Mouse (Mus musculus) MEL (cell line): Measurements from ENCODE around the gene Irf2bp2. TPM values are rescaled to one million over a fixed set of nuclear protein-coding genes. Genes with fewer than 3 reads are reported as not detected.

Source experiments
- DNase-seq: peaks from one replicate; pipeline ENCODE4 v3.0.0; 2011; ENCODE audit warnings: low read depth, low spot score
- H3K27ac ChIP-seq: 2 replicates; pipeline ENCODE4 v1.5.1; 2012; ENCODE audit warnings: low read depth, mild to moderate bottlenecking, control low read depth, low read length, moderate library complexity; ENCODE audit not compliant: control insufficient read depth
- H3K27me3 ChIP-seq, 2 experiments: fragments of 150-350 bp in 1 of 2; sonication (generic) in 1 of 2; 2 replicates each; pipeline ENCODE4 v1.6.1; 2012; ENCODE audit warnings: low read length in 2 of 2, mild to moderate bottlenecking in 2 of 2, improper control_type of control experiment in 1 of 2, moderate library complexity in 1 of 2; ENCODE audit not compliant: insufficient read depth in 2 of 2, control insufficient read depth in 1 of 2
- H3K36me3 ChIP-seq, 2 experiments: 2 replicates each; pipeline ENCODE4 v1.6.1; 2012 to 2014; ENCODE audit warnings: low read length in 2 of 2, improper control_type of control experiment in 1 of 2, inconsistent platforms in 1 of 2, mild to moderate bottlenecking in 1 of 2; ENCODE audit not compliant: insufficient read depth in 2 of 2, control insufficient read depth in 1 of 2
- H3K4me1 ChIP-seq, 2 experiments: fragments of 150-350 bp in 1 of 2; sonication (generic) in 1 of 2; 2 replicates each; pipeline ENCODE4 v1.6.1; 2012; ENCODE audit warnings: low read length in 2 of 2, improper control_type of control experiment in 1 of 2, mild to moderate bottlenecking in 1 of 2; ENCODE audit not compliant: insufficient read depth in 2 of 2, control insufficient read depth in 1 of 2
- H3K4me3 ChIP-seq, 2 experiments: fragments of 150-350 bp in 1 of 2; sonication (generic) in 1 of 2; 2 replicates each; pipeline ENCODE4 v1.5.1; 2012; ENCODE audit warnings: low read depth in 2 of 2, low read length in 2 of 2, mild to moderate bottlenecking in 2 of 2, moderate library complexity in 2 of 2, control low read depth in 1 of 2, improper control_type of control experiment in 1 of 2; ENCODE audit not compliant: control insufficient read depth in 1 of 2, insufficient read depth in 1 of 2
- H3K79me2 ChIP-seq: 2 replicates; pipeline ENCODE4 v1.6.1; 2012; ENCODE audit warnings: mild to moderate bottlenecking, low read length, moderate library complexity; ENCODE audit not compliant: control insufficient read depth, poor library complexity, insufficient read depth
- H3K9ac ChIP-seq: 2 replicates; pipeline ENCODE4 v1.6.1; 2012; ENCODE audit warnings: low read depth, mild to moderate bottlenecking, control low read depth, low read length, moderate library complexity; ENCODE audit not compliant: control insufficient read depth, poor library complexity, severe bottlenecking
- H3K9me3 ChIP-seq: fragments of 150-350 bp; sonication (generic); replicated peaks from 2 replicates; pipeline ENCODE4 v1.6.1; 2012; ENCODE audit warnings: mild to moderate bottlenecking, low read length, improper control_type of control experiment, moderate library complexity; ENCODE audit not compliant: insufficient read depth
- BHLHE40 ChIP-seq: IDR thresholded peaks from 2 replicates; pipeline ENCODE4 v1.6.1; 2012; ENCODE audit warnings: low read depth, mild to moderate bottlenecking, inconsistent platforms, low read length, improper control_type of control experiment, borderline replicate concordance
- CHD1 ChIP-seq: IDR thresholded peaks from 2 replicates; pipeline ENCODE4 v1.6.1; 2012; ENCODE audit warnings: low read depth, mild to moderate bottlenecking, inconsistent platforms, low read length, improper control_type of control experiment
- CHD2 ChIP-seq: IDR thresholded peaks from 2 replicates; pipeline ENCODE4 v1.6.1; 2011; ENCODE audit warnings: low read length, improper control_type of control experiment
- CTCF ChIP-seq, 3 experiments: IDR thresholded peaks in 2 of 3; conservative IDR thresholded peaks in 1 of 3; 2 replicates each; pipeline ENCODE4 v1.5.1; 2011 to 2012; ENCODE audit warnings: low read length in 3 of 3, low read depth in 2 of 3, mild to moderate bottlenecking in 2 of 3, improper control_type of control experiment in 1 of 3, inconsistent platforms in 1 of 3, mixed read lengths in 1 of 3, moderate library complexity in 1 of 3; ENCODE audit not compliant: control insufficient read depth in 1 of 3, insufficient read depth in 1 of 3, poor library complexity in 1 of 3, severe bottlenecking in 1 of 3
- ELF1 ChIP-seq: IDR thresholded peaks from 2 replicates; pipeline ENCODE4 v1.6.1; 2014; ENCODE audit warnings: low read depth, mild to moderate bottlenecking, inconsistent platforms, low read length, improper control_type of control experiment, moderate library complexity
- EP300 ChIP-seq, 2 experiments: IDR thresholded peaks; 2 replicates each; pipeline ENCODE4 v1.6.1; 2011; ENCODE audit warnings: improper control_type of control experiment in 2 of 2, low read length in 2 of 2, low read depth in 1 of 2, mild to moderate bottlenecking in 1 of 2
- ETS1 ChIP-seq: IDR thresholded peaks from 2 replicates; pipeline ENCODE4 v1.6.1; 2012; ENCODE audit warnings: low read depth, mild to moderate bottlenecking, inconsistent platforms, low read length, improper control_type of control experiment, moderate library complexity
- GABPA ChIP-seq: IDR thresholded peaks from 2 replicates; pipeline ENCODE4 v1.6.1; 2012; ENCODE audit warnings: low read depth, mild to moderate bottlenecking, inconsistent platforms, low read length, improper control_type of control experiment, moderate library complexity
- GATA1 ChIP-seq: IDR thresholded peaks from 2 replicates; pipeline ENCODE4 v1.6.1; 2011; ENCODE audit warnings: low read depth, low read length, improper control_type of control experiment
- HCFC1 ChIP-seq: IDR thresholded peaks from 2 replicates; pipeline ENCODE4 v1.6.1; 2012; ENCODE audit warnings: low read depth, mild to moderate bottlenecking, inconsistent platforms, low read length, improper control_type of control experiment, moderate library complexity
- KAT2A ChIP-seq: conservative IDR thresholded peaks from 2 replicates; pipeline ENCODE4 v1.6.1; 2012; ENCODE audit warnings: low read depth, low read length, improper control_type of control experiment, inconsistent platforms
- MAZ ChIP-seq: IDR thresholded peaks from 2 replicates; pipeline ENCODE4 v1.6.1; 2012; ENCODE audit warnings: low read depth, mild to moderate bottlenecking, inconsistent platforms, low read length, improper control_type of control experiment
- MEF2A ChIP-seq: IDR thresholded peaks from 2 replicates; pipeline ENCODE4 v1.6.1; 2014; ENCODE audit warnings: low read depth, mild to moderate bottlenecking, inconsistent platforms, low read length, improper control_type of control experiment; ENCODE audit not compliant: poor library complexity, insufficient replicate concordance, severe bottlenecking; ENCODE audit errors: extremely low read depth
- MXI1 ChIP-seq: IDR thresholded peaks from 2 replicates; pipeline ENCODE4 v1.6.1; 2011; ENCODE audit warnings: mild to moderate bottlenecking, low read depth, low read length, improper control_type of control experiment
- MYC ChIP-seq: IDR thresholded peaks from 2 replicates; pipeline ENCODE4 v1.6.1; 2011; ENCODE audit warnings: low read depth, mild to moderate bottlenecking, low read length, improper control_type of control experiment, moderate library complexity
- NRF1 ChIP-seq: IDR thresholded peaks from 2 replicates; pipeline ENCODE4 v1.6.1; 2014; ENCODE audit warnings: low read depth, mild to moderate bottlenecking, inconsistent platforms, low read length, improper control_type of control experiment, moderate library complexity; ENCODE audit not compliant: poor library complexity, insufficient read depth, severe bottlenecking
- POLR2A ChIP-seq, 2 experiments: IDR thresholded peaks; 2 replicates each; pipeline ENCODE4 v1.6.1; 2011 to 2012; ENCODE audit warnings: low read length in 2 of 2, mild to moderate bottlenecking in 2 of 2, control low read depth in 1 of 2, improper control_type of control experiment in 1 of 2, low read depth in 1 of 2, moderate library complexity in 1 of 2; ENCODE audit not compliant: control insufficient read depth in 1 of 2, insufficient read depth in 1 of 2, poor library complexity in 1 of 2
- POLR2AphosphoS2 ChIP-seq: IDR thresholded peaks from 2 replicates; pipeline ENCODE4 v1.6.1; 2011; ENCODE audit warnings: low read length, improper control_type of control experiment
- POLR2AphosphoS5 ChIP-seq: IDR thresholded peaks from 2 replicates; pipeline ENCODE4 v1.6.1; 2012; ENCODE audit warnings: low read depth, borderline replicate concordance, mild to moderate bottlenecking, inconsistent platforms, low read length, moderate library complexity, mixed read lengths
- RCOR1 ChIP-seq: IDR thresholded peaks from 2 replicates; pipeline ENCODE4 v1.6.1; 2012; ENCODE audit warnings: low read depth, mild to moderate bottlenecking, inconsistent platforms, low read length, improper control_type of control experiment
- SIN3A ChIP-seq: IDR thresholded peaks from 2 replicates; pipeline ENCODE4 v1.6.1; 2012; ENCODE audit warnings: low read length, improper control_type of control experiment, inconsistent platforms
- SMC3 ChIP-seq: IDR thresholded peaks from 2 replicates; pipeline ENCODE4 v1.6.1; 2011; ENCODE audit warnings: low read depth, low read length, improper control_type of control experiment
- TAL1 ChIP-seq: IDR thresholded peaks from 2 replicates; pipeline ENCODE4 v1.6.1; 2012; ENCODE audit warnings: mild to moderate bottlenecking, inconsistent platforms, low read length, moderate library complexity, mixed read lengths
- TBP ChIP-seq: IDR thresholded peaks from 2 replicates; pipeline ENCODE4 v1.8.0; 2011; ENCODE audit warnings: low read depth, low read length, improper control_type of control experiment
- UBTF ChIP-seq: IDR thresholded peaks from 2 replicates; pipeline ENCODE4 v1.6.1; 2012; ENCODE audit warnings: low read depth, mild to moderate bottlenecking, inconsistent platforms, low read length, improper control_type of control experiment, moderate library complexity, borderline replicate concordance; ENCODE audit not compliant: insufficient read depth
- USF2 ChIP-seq, 2 experiments: IDR thresholded peaks; 2 replicates each; pipeline ENCODE4 v1.6.1; 2011 to 2012; ENCODE audit warnings: improper control_type of control experiment in 2 of 2, low read length in 2 of 2, borderline replicate concordance in 1 of 2, inconsistent platforms in 1 of 2, low read depth in 1 of 2, mild to moderate bottlenecking in 1 of 2; ENCODE audit not compliant: insufficient read depth in 1 of 2
- ZC3H11A ChIP-seq: IDR thresholded peaks from 2 replicates; pipeline ENCODE4 v1.6.1; 2012; ENCODE audit warnings: low read depth, mild to moderate bottlenecking, inconsistent platforms, low read length, improper control_type of control experiment
- ZKSCAN1 ChIP-seq: IDR thresholded peaks from 2 replicates; pipeline ENCODE4 v1.6.1; 2012; ENCODE audit warnings: low read depth, mild to moderate bottlenecking, inconsistent platforms, low read length, improper control_type of control experiment, moderate library complexity
- ZMIZ1 ChIP-seq: IDR thresholded peaks from 2 replicates; pipeline ENCODE4 v1.6.1; 2012; ENCODE audit warnings: low read depth, mild to moderate bottlenecking, inconsistent platforms, low read length, improper control_type of control experiment, moderate library complexity
- ZNF384 ChIP-seq: IDR thresholded peaks from 2 replicates; pipeline ENCODE4 v1.6.1; 2012; ENCODE audit warnings: low read depth, mild to moderate bottlenecking, inconsistent platforms, low read length, improper control_type of control experiment
- polyA plus RNA-seq, 2 experiments: library from polyadenylated mRNA; stranded (reverse) in 1 of 2; unstranded in 1 of 2; fragments of >175 nt in 1 of 2; fragments of >200 nt in 1 of 2; gene quantifications; 2 replicates each; pipeline versions ENCODE4 v1.2.1 to v1.2.4; 2012; ENCODE audit warnings: low replicate concordance in 2 of 2, low read depth in 1 of 2; ENCODE audit not compliant: insufficient read length in 2 of 2, insufficient read depth in 1 of 2, missing spikeins in 1 of 2
- total RNA-seq: library from RNA; depleted of rRNA; stranded (reverse); fragments of 300-350 nt; gene quantifications from 2 replicates; pipeline ENCODE4 v1.2.3, GENCODE M21; 2012

Irf2bp2 gene
- total and polyA plus RNA-seq, 3 experiments: 17.1 to 30.4 TPM; not detected in 1

DNA sequence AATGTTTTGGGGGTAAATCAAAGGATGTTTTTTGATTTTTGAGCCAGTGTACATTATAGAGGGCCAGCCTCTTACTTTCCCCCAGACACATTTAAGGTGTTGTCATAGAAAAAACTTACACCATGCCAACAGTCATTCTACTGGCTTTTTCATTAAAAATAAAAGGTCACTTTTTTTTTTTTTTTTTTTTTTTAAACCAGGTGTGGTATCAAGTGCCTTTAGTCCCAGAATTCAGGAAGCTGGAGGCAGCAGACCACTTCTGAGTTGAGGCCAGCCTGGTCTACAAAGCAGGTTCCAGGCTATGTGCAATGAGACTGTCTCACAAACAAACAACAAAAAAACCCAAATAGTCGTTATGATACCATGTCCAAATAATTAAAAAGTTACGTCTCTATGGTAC, 7.7 kb downstream of the Irf2bp2 start:
- Histone ChIP-seq H3K4me3 (no peak overlapping the region), H3K4me1 (peaks cover 9 to 27% of the 10 kb centered on the region in 2 experiments; a peak in 3 of 4 replicates), H3K9me3 (no peaks in the 10 kb centered on the region), H3K36me3 (peaks cover 18 to 36% of the 10 kb centered on the region in 2 experiments), H3K27me3 (no peaks in the 10 kb centered on the region), H3K9ac (peak overlapping the region; percentile 33), H3K27ac (peak overlapping the region; percentile 58), H3K79me2 (peaks cover 52% of the 10 kb centered on the region)
- TF ChIP-seq ZNF384: peak; percentile 60
- no peak for TF ChIP-seq CHD1
- no peak for TF ChIP-seq ZC3H11A
- no peak for TF ChIP-seq MYC
- TF ChIP-seq GATA1: no peak
- TF ChIP-seq MAZ: no peak
- TF ChIP-seq SMC3: no peak
- TF ChIP-seq POLR2AphosphoS2: peak; percentile 3; the same call in 1 of the 2 replicates
- no peak for TF ChIP-seq RCOR1
- TF ChIP-seq TBP: no peak
- no peak for TF ChIP-seq TAL1
- TF ChIP-seq ZMIZ1: peak; percentile 54; the same call in 1 of the 2 replicates
- TF ChIP-seq ZKSCAN1: no peak
- TF ChIP-seq MEF2A: no peak
- DNase-seq: peak; percentile 24

DNA sequence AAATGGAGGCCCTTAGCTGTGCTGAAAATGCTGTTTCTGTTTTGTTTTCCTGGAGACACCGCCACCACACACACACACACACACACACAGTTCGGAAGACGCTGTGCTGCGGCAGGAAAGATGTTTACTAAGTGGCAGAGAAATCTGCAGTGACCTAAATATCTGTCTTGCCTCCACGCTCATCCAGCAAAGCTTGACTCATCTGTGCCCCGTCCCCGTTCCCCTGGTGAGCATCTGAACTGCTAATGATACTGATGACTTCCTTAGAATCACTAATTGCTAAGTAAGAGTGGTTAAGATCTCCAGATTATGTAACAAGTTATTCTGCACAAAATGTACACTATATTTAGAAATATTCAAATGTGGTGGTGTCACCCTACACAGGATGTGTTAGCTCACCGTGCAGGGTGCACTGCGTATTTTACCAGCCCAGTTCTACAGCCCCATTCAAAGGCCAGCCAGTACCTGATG, 8.2 kb downstream of the Irf2bp2 start:
- peak overlapping the region in 1 of 2 experiments; percentile 4; a peak in 1 of 4 replicates for H3K4me3 ChIP-seq
- peak overlapping the region; percentile 33 for H3K9ac ChIP-seq
- peaks cover 47% of the 10 kb centered on the region for H3K79me2 ChIP-seq
- peak; percentile 81 for DNase-seq
- peak overlapping the region; percentile 98 for H3K27ac ChIP-seq
- no peaks in the 10 kb centered on the region for H3K27me3 ChIP-seq
- H3K36me3 ChIP-seq: peaks cover 13 to 36% of the 10 kb centered on the region in 2 experiments
- H3K4me1 ChIP-seq: peaks cover 9 to 27% of the 10 kb centered on the region in 2 experiments; a peak in 3 of 4 replicates
- no peaks in the 10 kb centered on the region for H3K9me3 ChIP-seq
- TF ChIP-seq MEF2A: peak; percentile 88
- TF ChIP-seq TAL1: peak; percentile 21
- peak; percentile 21; the same call in 1 of the 2 replicates for TF ChIP-seq POLR2AphosphoS5
- TF ChIP-seq BHLHE40: no peak; the same call in 1 of the 2 replicates
- no peak for TF ChIP-seq HCFC1
- no peak for TF ChIP-seq ZMIZ1
- TF ChIP-seq ZNF384: no peak
- no peak for TF ChIP-seq UBTF
- no peak for TF ChIP-seq MXI1
- no peak for TF ChIP-seq NRF1
- TF ChIP-seq GABPA: no peak
- no peak for TF ChIP-seq USF2 (IDR thresholded peaks at IDR 0.05; ENCODE audit: borderline replicate concordance in 1 of 2, insufficient read depth in 1 of 2, low read depth in 1 of 2, low read length in 2 of 2)
- TF ChIP-seq TBP: peak; percentile 70; the same call in 1 of the 2 replicates
- TF ChIP-seq CHD2: no peak
- TF ChIP-seq EP300 (IDR thresholded peaks at IDR 0.05; ENCODE audit: low read depth in 1 of 2, low read length in 2 of 2): peak in 1 of 2 experiments; percentile 45; a peak in 1 of 4 replicates
- peak; percentile 90 for TF ChIP-seq ETS1
- TF ChIP-seq CTCF (IDR thresholded peaks at IDR 0.05 in 2 of 3, conservative IDR thresholded peaks at IDR 0.05 in 1 of 3; ENCODE audit: control insufficient read depth in 1 of 3, insufficient read depth in 1 of 3, low read depth in 2 of 3, low read length in 3 of 3, poor library complexity in 1 of 3, severe bottlenecking in 1 of 3): no peak
- TF ChIP-seq KAT2A: no peak
- TF ChIP-seq ELF1: no peak
- peak in 1 of 2 experiments; percentile 27; a peak in 1 of 4 replicates for TF ChIP-seq POLR2A (IDR thresholded peaks at IDR 0.05; ENCODE audit: control insufficient read depth in 1 of 2, insufficient read depth in 1 of 2, low read depth in 1 of 2, low read length in 2 of 2, poor library complexity in 1 of 2)
- peak; percentile 46; the same call in 1 of the 2 replicates for TF ChIP-seq SIN3A
